Mouse (Mus musculus) bone marrow, adult 2 months (tissue): ENCODE data around the gene 9230102O04Rik.

ENCODE experiments used
- CTCF ChIP-seq: fragments of 200-500 bp; IDR thresholded peaks from 2 replicates; pipeline ENCODE4 v1.5.1; 2011; ENCODE audit warnings: low read length, control low read depth; ENCODE audit not compliant: control insufficient read depth, insufficient read depth
- POLR2A ChIP-seq: fragments of 200-500 bp; IDR thresholded peaks from 2 replicates; pipeline ENCODE4 v1.6.1; 2011; ENCODE audit warnings: low read depth, mild to moderate bottlenecking, control low read depth, low read length, borderline replicate concordance; ENCODE audit not compliant: control insufficient read depth

DNA sequence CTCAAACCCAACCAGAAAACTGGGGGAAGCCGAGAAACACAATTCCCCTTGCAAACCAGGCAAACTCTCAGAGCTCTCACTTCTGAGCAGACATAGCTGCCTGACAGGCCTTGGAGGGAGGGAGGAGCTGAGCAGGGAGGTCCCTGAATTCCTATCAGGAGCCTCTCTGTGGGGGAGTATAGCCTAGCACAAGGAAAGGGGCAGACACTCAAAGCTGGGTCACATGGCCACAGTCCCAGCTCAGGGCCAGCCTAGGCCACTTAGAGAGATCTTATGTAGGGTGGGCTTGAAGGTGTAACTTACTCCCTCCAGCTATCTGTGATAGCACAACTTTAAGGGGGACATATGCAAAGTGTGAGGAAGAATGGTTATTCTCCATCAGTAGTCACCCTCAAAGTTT is 46.6 kb upstream of the 9230102O04Rik start:
- TF ChIP-seq CTCF (no peak), POLR2A (no peak)
